Mouse (Mus musculus) left cerebral cortex, postnatal 4 days (tissue): ENCODE results near the gene Cry1. TPM values are rescaled to one million over a fixed set of nuclear protein-coding genes. Genes with fewer than 3 reads are reported as not detected.

Experiments
- total RNA-seq, 2 experiments: library from RNA; stranded (reverse); gene quantifications; 2 replicates each; pipeline ENCODE4 v1.2.3; 2021

Cry1 gene
- total RNA-seq, 2 experiments from 2014 or later, result 23.9 to 26.6 TPM

Other genes with a start within 250 kb of the Cry1 start
- gene Fhl4, start 82.6 kb downstream of the Cry1 start, total RNA-seq, result 1 to 10 TPM; 1.3 TPM
- 10 to 100 TPM; 31.9 to 32.7 TPM for gene Tmem263, start 82.4 kb downstream of the Cry1 start, total RNA-seq
- gene Mterf2, start 57.0 kb downstream of the Cry1 start, total RNA-seq, result 10 to 100 TPM; 12.6 to 12.8 TPM
- 10 to 100 TPM; 25.4 to 29.7 TPM for gene Btbd11, start 201.8 kb upstream of the Cry1 start, total RNA-seq